Comparison of ENCODE assay signal across 8 mouse cellular contexts in genomic region chr8:123835451-123835850, GRCm38 (mm10). TPM values are rescaled to one million over a fixed set of nuclear protein-coding genes. Genes with fewer than 3 reads are reported as not detected.
DNase-seq lines count a peak whose midpoint lies in the region; ATAC-seq and TF ChIP-seq lines count a peak whose summit lies in the region.
"Had no signal": no experiment of that assay in that cellular context is flagged by ENCODE, and none has a peak within 500 bp of the region (broad histone marks: within the 10 kb centered on the region; RNA-seq: fewer than 3 reads in every experiment).

No protein-coding gene starts in this region.

- H3K4me3 ChIP-seq in kidney, postnatal 0 days (replicated peaks; ENCODE audit: low read depth, low read length) = no peak overlapping the region
- H3K4me3 ChIP-seq: heart, embryonic 15.5 days had no signal

- H3K9me3 ChIP-seq in kidney, postnatal 0 days (replicated peaks; ENCODE audit: low read length) = no peaks in the 10 kb centered on the region
- H3K9me3 ChIP-seq: heart, embryonic 15.5 days had no signal

- no peak overlapping the region for H3K9ac ChIP-seq in kidney, postnatal 0 days (ENCODE audit: low read depth, low read length)
- H3K9ac ChIP-seq: heart, embryonic 15.5 days had no signal

- TF ChIP-seq CTCF in kidney, postnatal 0 days (IDR thresholded peaks at IDR 0.05; ENCODE audit: low read depth) = peak; percentile 66

- no peaks in the 10 kb centered on the region for H3K27me3 ChIP-seq in kidney, postnatal 0 days (ENCODE audit: insufficient read depth, low read length)
- H3K27me3 ChIP-seq: heart, embryonic 15.5 days had no signal

- WGBS in kidney, postnatal 0 days = 64% methylated on average over 9 of the region's 9 CpGs

- no peaks in the 10 kb centered on the region for H3K4me1 ChIP-seq in kidney, postnatal 0 days (replicated peaks; ENCODE audit: insufficient read depth, low read length)
- H3K4me1 ChIP-seq: heart, embryonic 15.5 days had no signal

- no peak for ATAC-seq in kidney, postnatal 0 days (replicated peaks; ENCODE audit: low FRiP score, low read depth)

- no peak overlapping the region for H3K4me2 ChIP-seq in kidney, postnatal 0 days (ENCODE audit: low read length)
- H3K4me2 ChIP-seq: heart, embryonic 15.5 days had no signal

- H3K27ac ChIP-seq in kidney, postnatal 0 days = no peak overlapping the region
- H3K27ac ChIP-seq: heart, embryonic 15.5 days had no signal

- DNase-seq in 3T3-L1 (ENCODE audit: low read depth, low spot score) (peak; percentile 69), 416B (ENCODE audit: low read depth) (peak; percentile 71)
- DNase-seq in adrenal gland, postnatal 10 days = peak; percentile 73
- DNase-seq in embryo, embryonic 11 days = peak; percentile 70
- peak; percentile 50 for DNase-seq in kidney, postnatal 0 days (ENCODE audit: low spot score)
- DNase-seq in lung, postnatal 25 days (ENCODE audit: low spot score) = peak; percentile 36
- peak; percentile 48 for DNase-seq in spleen, adult 12 weeks (ENCODE audit: low spot score)

- H3K36me3 ChIP-seq in kidney, postnatal 0 days (ENCODE audit: insufficient read depth, low read length) = peaks cover 27% of the 10 kb centered on the region

RNA-seq across cellular contexts. Expression of gene Ccsap, which starts 24.6 kb away (rescaled TPM):
- 1 to 10 TPM; 3.5 to 4.8 TPM for total RNA-seq in adrenal gland, postnatal 10 days (2021)
- 1.8 and 1.9 TPM in 2 replicates for polyA plus RNA-seq in kidney, postnatal 0 days (2015; fragmentation: Nextera tagmentation; extraction: Ambion mirVana)

RNA-seq across cellular contexts. Expression of gene Rab4a, which starts 29.7 kb away (rescaled TPM):
- 10 to 100 TPM; 19.6 to 21.3 TPM for total RNA-seq in adrenal gland, postnatal 10 days (2021)
- polyA plus RNA-seq in kidney, postnatal 0 days (2015; fragmentation: Nextera tagmentation; extraction: Ambion mirVana) = 58.2 and 62.3 TPM in 2 replicates

RNA-seq across cellular contexts. Expression of gene Acta1, which starts 59.1 kb away (rescaled TPM):
- 1,000 to 10,000 TPM in 1 of 2 experiments, 100 to 1,000 TPM in 1; 919 to 3,617 TPM for total RNA-seq in adrenal gland, postnatal 10 days (2021)
- 1.8 and 2.4 TPM in 2 replicates for polyA plus RNA-seq in kidney, postnatal 0 days (2015; fragmentation: Nextera tagmentation; extraction: Ambion mirVana)
